Mouse (Mus musculus): ENCODE measurements around the gene Lrrtm4.

- TF ChIP-seq CTCF (IDR thresholded peaks at IDR 0.05; ENCODE audit: low read depth) (no peak), EP300 (IDR thresholded peaks at IDR 0.05; ENCODE audit: low read depth) (no peak)
Measured at GRCm38 (mm10) chr6:80261595-80261994, 242.9 kb downstream of the Lrrtm4 start.
